Mouse (Mus musculus) right cerebral cortex, adult 2 months (tissue): Measurements from ENCODE around the gene Etnk2.

Experiments used
- DNase-seq, 2 experiments: peaks; one replicate each; pipeline ENCODE4 v3.0.0; 2021 to 2022; ENCODE audit warnings: low spot score in 2 of 2

Gene Etnk2

GRCm38 (mm10) chr1:133417113-133417512 is 53.7 kb downstream of the Etnk2 start:
- no peak for DNase-seq

GRCm38 (mm10) chr1:133417539-133417938 is 54.2 kb downstream of the Etnk2 start:
- DNase-seq = no peak

GRCm38 (mm10) chr1:133418164-133418800 is 54.9 kb downstream of the Etnk2 start:
- DNase-seq = no peak

DNA sequence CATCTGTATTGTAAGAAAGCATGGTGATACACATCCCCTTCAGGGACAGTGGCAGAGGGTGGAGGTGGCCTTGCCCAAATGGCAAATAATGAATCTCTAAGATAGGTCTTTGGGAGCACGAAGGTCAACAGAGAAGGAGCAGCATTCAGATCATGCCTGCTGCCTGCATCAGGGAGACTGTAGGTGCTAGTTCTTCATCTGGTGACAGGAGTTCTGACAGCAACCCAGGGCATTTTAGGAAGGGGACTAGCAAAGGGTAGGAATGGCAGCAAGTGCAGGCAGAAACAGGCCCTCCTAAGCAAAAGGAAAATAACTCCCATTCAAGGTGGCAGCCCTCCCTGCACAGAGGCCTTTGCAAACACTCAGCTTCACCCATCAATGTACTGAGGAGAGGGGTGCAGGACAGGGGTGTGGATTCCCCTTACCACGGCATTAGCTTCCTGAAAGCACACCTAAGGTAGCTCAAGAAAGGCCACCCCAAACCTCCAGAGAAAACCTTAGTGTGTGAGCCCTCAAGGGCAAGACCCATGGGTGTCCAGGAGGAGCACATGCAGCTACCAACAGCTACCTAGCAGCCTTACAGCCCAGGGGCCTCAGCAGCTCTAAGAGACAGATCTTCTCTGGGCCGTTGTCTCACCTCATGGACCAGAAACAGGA is 55.9 kb downstream of the Etnk2 start:
- no peak for DNase-seq

DNA sequence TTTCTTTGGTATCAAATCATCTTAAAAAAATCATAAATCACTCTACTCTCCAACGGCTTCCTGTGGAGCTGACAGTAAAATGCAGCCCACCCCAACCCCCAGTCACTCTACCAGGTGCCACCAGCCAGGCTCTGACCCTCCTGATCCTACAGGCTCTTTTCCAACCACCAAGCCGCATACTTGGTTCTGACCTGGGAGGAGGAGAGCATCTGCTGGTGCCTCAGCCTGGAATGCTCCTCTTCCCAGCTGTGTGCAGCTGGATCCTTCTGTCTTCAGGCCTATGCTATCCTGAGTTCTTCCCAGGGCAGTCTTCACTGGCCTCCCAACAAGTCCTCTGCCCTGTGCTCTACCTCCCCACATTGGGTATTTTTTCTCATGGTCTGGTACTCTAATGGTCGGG is 57.1 kb downstream of the Etnk2 start:
- DNase-seq = no peak

DNA sequence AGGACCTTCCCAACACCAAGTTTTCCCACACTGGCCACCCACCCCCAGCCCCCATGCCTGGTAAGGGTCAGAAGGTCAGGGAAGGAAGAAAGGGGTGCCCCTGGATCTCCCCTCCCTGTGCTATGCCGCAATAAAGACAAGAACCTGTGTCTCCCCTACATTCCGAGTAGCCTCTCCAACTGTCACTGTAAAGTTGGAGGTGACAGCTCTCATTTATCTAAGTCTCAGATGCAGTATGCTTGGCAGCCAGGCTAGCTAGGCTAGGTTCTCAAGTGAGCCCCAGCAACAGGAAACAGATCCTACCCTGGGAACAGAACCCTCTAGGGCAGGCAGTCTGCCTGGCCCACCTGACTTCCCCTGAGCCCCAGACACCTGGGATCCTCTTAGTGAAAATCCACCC is 57.7 kb downstream of the Etnk2 start:
- no peak for DNase-seq

DNA sequence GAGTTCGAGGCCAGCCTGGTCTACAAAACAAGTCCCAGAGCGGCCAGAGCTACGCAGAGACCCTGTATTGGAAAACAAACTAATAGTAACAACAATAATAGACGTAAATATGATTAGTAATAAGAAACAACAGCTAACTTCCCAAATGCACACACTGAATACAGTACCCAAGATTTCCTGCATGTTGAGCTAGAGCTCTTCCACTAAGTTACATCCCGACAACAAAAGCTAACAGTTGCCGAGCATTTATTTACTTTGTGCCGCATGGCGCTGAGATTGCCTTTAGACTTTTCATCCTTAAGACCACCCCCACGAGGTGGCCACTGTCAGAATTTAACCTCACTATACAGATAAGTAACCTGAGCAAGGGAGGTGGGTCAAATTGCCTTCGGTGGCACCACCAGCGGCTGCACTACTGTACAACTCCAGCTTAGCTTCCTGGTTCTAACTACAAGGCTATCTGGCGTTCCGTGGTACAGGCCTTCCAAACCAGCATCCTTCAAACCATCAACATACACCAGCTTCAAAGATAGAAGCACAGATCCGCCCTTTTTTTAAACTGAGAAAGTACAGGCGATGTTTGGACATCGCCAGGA is 58.7 kb downstream of the Etnk2 start:
- DNase-seq = no peak

- peak in 1 of 2 experiments; percentile 10 for DNase-seq
Measured at GRCm38 (mm10) chr1:133422615-133423161, 59.3 kb downstream of the Etnk2 start.

DNA sequence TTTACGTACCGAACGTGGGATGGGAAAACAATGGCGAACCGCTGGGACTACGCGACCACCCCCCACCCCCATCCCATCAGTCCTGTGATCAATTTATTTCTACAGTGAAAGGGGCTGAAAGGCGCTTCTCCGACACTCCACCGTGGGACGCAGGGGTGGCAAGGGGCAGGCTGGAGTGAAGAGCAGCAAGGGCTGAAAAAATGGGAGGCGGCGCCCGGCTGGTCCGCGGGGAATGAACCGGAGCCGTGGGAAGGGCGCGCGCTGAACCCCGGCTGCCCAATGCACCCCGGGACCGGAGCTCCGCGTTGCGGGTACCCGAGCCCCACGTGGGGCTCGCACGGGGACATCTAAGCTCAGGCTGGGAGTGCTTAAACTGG is 59.8 kb downstream of the Etnk2 start:
- DNase-seq = no peak

GRCm38 (mm10) chr1:133423543-133424480 is 60.4 kb downstream of the Etnk2 start, which contains the start of gene Sox13:
TSS of gene Sox13 (minus strand) at chr1:133424377.
- peak; percentile 25 to 42 for DNase-seq

DNA sequence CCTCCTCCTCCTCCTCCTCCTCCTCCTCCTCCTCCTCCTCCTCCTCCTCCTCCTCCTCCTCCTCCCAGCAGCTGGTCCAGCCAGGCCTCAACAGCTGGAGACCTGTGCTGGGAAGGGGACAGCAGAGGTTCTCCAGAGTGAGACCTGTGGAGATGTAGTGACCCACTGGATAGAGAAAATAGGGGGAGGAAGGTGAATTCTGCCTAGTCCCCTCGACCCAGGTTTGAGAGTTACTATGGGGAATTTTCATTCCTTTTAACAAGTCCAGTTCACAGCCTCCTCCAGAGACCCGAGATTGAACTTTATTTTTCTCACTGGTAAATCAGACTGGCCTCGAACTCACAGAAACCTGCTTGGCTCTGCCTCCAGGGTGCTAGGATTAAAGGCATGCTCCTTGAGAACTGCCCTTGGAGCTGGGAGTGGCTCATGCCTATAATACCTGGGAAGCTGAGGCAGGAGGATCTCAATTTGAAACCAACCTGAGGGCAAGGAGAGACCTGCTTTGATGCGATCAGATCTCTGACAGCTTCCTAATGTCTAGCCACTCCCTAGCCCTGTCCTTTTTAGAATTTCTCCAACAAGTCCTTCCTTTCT is 61.3 kb downstream of the Etnk2 start:
- no peak for DNase-seq
